Mouse (Mus musculus) neutrophil, adult 59 days (primary cell): ENCODE results near the gene Wdr1. TPM values are rescaled to one million over a fixed set of nuclear protein-coding genes. Genes with fewer than 3 reads are reported as not detected.

Experiments
- total RNA-seq, 2 experiments: library from RNA; stranded (reverse); gene quantifications; 1 replicate in 1 of 2; 2 replicates in 1 of 2; pipeline ENCODE4 v1.2.4; 2023

Wdr1 gene
- 100 to 1,000 TPM; 455 to 471 TPM for total RNA-seq

GRCm38 (mm10) chr5:38563121-38563520, at the start of gene Wdr1:
TSS of gene Wdr1 (minus strand) at chr5:38563221.

GRCm38 (mm10) chr5:38502992-38503391, 60.0 kb downstream of the Wdr1 start, which contains the start of gene Slc2a9:
TSS of gene Slc2a9 (minus strand) at chr5:38503143.

Other genes starting within 250 kb of the Wdr1 start
- not detected for gene Drd5, start 243.9 kb downstream of the Wdr1 start, total RNA-seq
- gene Slc2a9, start 60.1 kb downstream of the Wdr1 start, total RNA-seq: 10 to 100 TPM; 26.3 to 29.2 TPM
- gene Zfp518b, start 121.6 kb upstream of the Wdr1 start, total RNA-seq: 1 to 10 TPM; 3.9 to 8.3 TPM